Mouse (Mus musculus): ENCODE results near the gene Unc50.

Unc50 gene

DNA sequence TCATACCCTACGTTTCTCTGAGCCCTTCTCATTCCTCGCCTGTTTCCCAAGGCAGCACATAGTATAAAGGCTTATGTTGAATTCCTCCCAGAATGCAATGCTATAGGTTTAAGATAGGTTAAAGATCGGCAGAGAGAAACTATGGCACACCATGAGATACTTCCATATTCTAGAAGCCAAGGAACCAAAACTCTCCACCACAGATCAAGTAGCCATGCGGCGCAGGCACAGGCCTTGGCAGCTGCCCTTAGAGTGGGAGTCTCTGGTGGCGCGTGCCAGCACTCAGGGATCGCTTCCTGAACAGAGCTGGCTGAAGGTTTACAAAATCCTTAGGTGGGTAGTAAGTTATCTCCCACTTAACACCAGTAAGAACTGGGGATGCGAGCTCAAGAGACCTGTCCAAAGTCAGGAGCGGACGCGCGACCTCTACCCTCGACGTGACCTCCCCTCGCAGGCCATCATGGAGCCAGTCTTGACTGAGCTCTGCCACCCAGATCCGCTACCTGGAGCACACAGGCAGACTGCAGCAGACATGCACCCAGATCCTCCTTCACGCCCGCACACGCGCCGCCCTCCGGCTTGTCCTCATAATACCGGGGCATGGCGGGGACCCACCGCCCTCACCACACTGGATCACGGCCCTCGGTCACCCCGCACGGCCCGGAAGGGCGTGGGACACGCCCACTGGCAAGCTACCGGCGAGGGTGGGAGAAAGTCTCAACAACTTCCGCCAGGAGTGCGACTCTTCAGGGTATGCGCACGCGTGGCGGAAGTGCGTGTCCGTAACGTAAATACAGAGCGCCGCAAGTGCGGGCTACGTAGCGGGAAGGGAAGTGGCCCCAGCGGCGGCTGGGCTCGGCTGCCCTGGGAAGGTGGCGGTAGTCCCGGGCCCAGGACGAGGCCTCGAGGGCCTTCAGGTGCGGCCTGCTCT, at the start of gene Unc50, which contains the start of gene Coa5:
Unc50 (plus strand) TSS at position 774 of the 931 bp plus-strand sequence.
Coa5 (minus strand) TSS at position 738 of the 931 bp plus-strand sequence.
- DNase-seq (ENCODE audit: low spot score) = peak; percentile 94

- DNase-seq (ENCODE audit: low spot score) = no peak
Measured at GRCm38 (mm10) chr1:37380913-37381312, 49.0 kb upstream of the Unc50 start.

- no peak for DNase-seq (ENCODE audit: low spot score)
Measured at GRCm38 (mm10) chr1:37384304-37384703, 45.6 kb upstream of the Unc50 start.

- no peak for DNase-seq (ENCODE audit: low spot score)
Measured at GRCm38 (mm10) chr1:37386448-37386971, 43.4 kb upstream of the Unc50 start.

- DNase-seq (ENCODE audit: low spot score) = no peak
Measured at GRCm38 (mm10) chr1:37393174-37393573, 36.8 kb upstream of the Unc50 start.

- no peak for DNase-seq (ENCODE audit: low spot score)
Measured at GRCm38 (mm10) chr1:37396481-37396880, 33.5 kb upstream of the Unc50 start.

DNA sequence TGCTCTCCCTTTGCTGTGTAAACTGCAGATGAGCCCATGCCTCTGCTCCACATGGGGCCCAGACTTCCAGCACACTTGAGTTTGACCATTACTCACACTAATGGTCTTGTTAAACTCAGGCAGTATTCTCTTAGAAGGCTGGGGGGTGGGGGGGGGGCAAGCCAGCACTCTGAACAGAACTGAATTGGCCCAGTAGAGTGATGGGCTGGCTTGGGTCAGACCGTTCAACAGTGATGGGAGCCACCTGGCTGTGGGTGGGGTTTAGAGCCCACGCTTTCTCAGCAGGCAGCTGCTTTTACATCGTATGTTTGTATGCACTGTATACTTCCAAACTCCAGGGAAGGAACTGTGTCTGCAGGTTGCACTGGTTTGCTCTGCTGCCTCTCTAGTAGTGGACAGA, 31.0 kb upstream of the Unc50 start:
- no peak for DNase-seq (ENCODE audit: low spot score)

GRCm38 (mm10) chr1:37399734-37400133, 30.2 kb upstream of the Unc50 start:
- no peak for DNase-seq (ENCODE audit: low spot score)

GRCm38 (mm10) chr1:37401687-37402086, 28.3 kb upstream of the Unc50 start:
- DNase-seq (ENCODE audit: low spot score) = peak; percentile 53

- DNase-seq (ENCODE audit: low spot score) = no peak
Measured at GRCm38 (mm10) chr1:37405137-37405536, 24.8 kb upstream of the Unc50 start.

- DNase-seq (ENCODE audit: low spot score) = no peak
Measured at GRCm38 (mm10) chr1:37407228-37407627, 22.7 kb upstream of the Unc50 start.

GRCm38 (mm10) chr1:37408059-37408458, 21.9 kb upstream of the Unc50 start:
- no peak for DNase-seq (ENCODE audit: low spot score)

DNA sequence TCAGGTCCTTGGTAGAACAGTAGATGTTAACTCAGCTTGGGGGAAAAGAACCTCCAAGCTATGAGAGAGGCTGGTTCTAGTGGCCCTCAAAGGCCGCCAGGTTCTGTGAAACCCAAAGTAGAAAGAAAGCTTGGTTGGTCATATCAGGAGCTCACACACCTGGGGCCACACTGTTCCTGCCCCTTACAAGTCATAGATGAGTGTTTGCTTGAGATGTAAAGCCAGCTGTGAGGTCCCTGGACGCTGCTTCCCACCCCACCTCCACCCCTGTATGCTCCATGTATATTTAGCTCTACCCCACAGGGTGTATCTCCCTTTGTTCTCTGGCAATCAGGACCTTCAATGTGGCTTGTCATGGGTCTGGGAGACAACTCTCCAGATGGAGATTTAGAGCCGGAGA, 21.3 kb upstream of the Unc50 start:
- DNase-seq (ENCODE audit: low spot score) = no peak

DNA sequence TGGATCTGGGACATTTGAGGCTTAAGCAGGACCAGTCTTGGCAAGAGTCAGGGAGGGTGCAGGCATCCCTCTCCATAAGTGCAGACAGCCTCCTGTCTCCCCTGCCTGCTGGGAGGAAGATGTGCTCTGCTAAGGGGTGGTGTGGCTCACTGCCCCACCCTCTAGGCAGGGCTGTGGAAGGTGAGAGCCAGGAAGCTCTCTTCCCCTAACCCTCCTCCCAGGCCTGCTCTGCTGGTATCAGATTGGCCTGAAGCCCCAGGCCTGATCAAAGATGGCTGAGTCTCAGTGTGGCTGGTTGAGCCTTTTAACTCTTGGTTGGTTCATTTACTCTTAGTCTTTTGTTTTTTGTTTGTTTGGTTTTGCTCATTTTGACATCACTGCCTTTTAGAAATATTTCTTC, 20.3 kb upstream of the Unc50 start:
- no peak for DNase-seq (ENCODE audit: low spot score)

DNA sequence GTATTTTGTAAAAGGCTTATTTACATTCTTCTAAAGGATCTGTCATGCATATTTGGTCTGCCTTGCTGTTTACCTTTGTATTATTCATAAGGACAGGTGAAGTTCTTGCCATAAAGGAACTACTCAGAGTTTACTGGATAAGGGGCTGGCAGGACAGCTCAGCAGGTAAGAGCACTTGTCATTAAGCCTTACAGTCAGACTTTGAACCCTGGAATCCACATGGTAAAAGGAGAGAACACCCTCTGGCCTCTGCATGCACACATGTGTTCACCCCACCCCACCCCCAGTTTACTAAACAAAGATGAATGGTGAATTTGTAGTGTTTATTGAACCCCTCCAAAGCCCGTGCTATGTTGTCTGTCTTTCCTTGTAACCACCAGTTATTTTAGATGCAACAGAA, 14.5 kb upstream of the Unc50 start:
- no peak for DNase-seq (ENCODE audit: low spot score)

DNA sequence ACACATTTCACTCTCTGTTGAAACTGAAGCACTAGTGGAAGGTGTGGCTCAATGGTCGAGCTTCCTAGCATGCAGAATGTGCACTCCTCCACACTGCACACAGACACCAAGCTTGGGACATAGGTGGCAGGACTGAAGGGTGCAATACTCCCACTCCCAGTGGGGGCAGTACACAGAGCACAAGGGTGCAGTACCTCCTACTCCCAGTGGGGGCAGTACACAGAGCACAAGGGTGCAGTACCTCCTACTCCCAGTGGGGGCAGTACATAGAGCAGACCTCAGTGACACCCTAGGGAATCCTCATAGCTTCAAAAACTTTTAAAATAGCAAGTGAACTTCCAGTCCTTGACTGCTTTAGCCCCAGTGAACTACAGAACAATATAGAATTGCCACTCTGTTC, 10.5 kb upstream of the Unc50 start:
- DNase-seq (ENCODE audit: low spot score) = peak; percentile 87

DNA sequence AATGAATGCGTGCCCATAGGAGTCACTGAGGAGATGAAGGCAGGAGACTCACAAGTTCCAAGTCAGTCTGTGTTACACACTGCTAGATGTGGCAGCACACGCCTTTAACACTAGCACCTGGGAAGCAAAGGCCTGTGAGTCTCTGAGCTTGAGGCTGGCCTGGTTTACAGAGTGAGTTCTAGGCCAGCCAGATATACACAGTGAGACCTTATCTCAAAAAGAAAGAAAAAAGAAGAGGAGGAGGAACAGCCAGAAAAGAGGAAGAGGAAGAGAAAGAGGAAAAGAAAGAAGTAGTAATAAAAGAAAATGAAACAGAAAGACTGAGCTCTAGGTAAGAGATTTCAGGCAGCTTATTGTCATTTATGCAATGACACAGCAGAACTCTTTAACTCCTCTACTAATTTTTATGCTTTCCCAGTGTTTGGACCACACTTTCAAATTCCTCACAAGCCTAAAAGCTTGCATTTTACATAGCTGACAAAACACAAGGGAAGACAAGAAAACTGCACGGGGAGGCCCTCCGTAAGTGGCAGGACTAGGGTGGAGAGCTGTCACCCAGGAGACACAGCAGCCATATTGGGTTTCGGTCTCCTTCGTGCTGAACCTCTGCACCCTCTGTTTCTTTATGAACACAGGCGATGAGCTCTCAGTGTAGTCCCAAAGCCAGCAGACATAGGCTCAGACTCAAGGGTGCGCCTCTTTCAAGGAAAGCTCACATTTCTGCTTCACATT, 2.6 kb upstream of the Unc50 start:
- DNase-seq (ENCODE audit: low spot score) = no peak

DNA sequence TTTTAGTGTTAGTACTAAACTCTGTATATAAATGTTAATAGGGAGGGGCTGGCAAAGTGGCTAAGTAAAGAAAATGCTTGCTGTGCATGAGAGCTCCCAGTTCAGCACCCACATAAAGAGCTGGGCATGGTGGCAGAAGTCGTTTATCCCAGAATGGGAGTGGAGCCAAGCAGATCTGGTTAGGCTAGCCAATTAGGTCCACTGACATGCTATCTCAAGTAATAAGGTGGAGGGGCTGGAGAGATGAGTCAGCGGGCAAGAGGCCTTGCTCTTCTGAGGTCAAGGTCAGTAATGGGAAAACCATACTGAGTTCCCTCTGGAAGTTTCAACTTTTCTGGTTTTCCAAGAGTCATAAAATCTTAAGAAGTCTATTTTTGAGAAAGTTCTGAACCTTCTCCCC, 1.0 kb upstream of the Unc50 start:
- DNase-seq (ENCODE audit: low spot score) = no peak

GRCm38 (mm10) chr1:37430297-37430840, 430 bp downstream of the Unc50 start:
- DNase-seq (ENCODE audit: low spot score) = no peak

- DNase-seq (ENCODE audit: low spot score) = no peak
Measured at GRCm38 (mm10) chr1:37436419-37436818, 6.5 kb downstream of the Unc50 start.

DNA sequence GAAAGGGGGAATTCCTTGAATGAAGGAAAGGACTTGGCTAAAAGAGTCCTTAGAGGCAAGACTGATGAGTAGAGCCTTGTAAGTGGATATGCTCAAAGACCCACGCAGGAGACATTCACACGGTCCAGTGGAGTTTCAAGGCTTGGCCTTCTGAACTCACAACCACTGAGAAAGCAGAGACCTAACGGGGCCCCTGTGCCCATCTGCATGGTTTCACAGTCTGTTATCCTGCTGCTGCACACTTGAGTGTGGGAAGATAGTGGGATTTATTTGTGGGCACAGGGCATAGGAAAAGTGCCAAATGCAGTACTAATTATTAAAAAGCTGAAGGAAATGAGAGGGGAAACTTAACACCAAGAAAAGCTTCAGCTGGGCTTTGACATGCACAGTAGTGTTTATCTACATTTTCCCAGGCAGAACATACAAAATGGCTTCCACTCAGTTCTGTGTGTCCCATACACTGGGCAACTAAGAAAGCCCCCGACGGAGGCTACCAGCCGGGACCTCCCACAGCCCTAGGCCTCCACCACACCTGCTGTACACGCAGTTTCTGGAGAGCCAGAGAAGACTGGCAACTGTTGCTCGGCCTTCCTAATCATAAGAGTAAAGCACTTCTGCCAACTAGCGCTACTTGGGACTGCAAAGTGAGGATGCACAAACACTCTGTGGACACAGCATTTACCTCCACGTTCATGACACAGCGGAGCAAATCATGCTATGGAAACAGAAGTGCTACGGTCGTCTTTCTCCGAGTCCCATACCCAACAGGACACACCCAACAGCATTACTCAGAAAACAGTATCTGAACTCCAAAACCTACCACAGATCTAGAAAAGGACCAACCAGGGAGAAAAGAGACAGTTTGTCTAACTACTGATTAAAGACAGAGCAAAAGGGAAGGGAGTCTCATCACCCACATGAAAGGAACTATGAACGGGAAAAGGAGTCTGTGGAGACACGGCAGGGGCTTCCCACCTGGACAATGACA, 13.2 kb downstream of the Unc50 start:
- DNase-seq (ENCODE audit: low spot score) = no peak
